Mouse (Mus musculus) lung, postnatal 25 days (tissue): ENCODE measurements around the gene Astn1.

ENCODE experiments used
- DNase-seq: peaks from one replicate; pipeline ENCODE4 v3.0.0; 2022; ENCODE audit warnings: low spot score

Gene Astn1

GRCm38 (mm10) chr1:158617943-158618342, 255.9 kb downstream of the Astn1 start:
- no peak for DNase-seq

DNA sequence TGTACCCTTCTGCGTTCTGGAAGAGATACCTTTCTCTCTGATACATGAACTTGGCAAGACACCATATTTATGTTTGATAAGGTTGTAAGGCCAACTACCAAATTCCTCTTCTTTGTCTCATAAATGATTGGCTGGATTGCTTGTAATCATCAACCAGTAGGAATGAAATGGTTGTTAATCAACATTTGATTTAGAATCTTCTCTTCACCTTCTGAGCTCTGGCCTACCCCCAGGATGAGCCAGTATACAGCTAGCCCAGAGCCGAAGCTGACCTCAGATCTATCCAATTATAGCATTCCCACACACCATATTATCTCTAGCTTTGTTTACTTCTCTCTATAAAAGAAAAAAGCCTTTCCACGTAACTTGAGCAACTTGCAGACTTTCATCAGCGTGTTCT, 270.9 kb downstream of the Astn1 start:
- no peak for DNase-seq

GRCm38 (mm10) chr1:158633441-158633840, 271.4 kb downstream of the Astn1 start:
- no peak for DNase-seq

- no peak for DNase-seq
Measured at GRCm38 (mm10) chr1:158641306-158641705, 279.2 kb downstream of the Astn1 start.

DNA sequence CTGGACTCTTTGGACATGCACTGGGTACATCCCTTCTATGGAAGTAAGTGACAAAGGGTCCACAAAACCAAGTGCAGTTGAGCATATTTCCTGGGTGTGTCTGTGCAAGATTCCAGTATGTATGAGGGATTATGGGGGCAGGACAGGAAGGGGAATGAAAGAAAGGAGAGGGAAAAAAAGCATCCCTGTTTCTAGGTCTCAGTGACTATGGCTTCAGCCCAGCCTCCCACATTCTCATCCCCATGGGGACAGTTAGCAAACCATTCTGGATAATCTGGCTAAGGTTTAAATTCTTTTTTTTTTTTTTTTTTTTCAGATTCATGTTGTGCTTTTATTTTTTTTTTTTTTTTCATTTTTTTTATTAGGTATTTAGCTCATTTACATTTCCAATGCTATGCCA, 280.2 kb downstream of the Astn1 start:
- DNase-seq, result no peak

GRCm38 (mm10) chr1:158652799-158653198, 290.7 kb downstream of the Astn1 start:
- DNase-seq, result no peak

DNA sequence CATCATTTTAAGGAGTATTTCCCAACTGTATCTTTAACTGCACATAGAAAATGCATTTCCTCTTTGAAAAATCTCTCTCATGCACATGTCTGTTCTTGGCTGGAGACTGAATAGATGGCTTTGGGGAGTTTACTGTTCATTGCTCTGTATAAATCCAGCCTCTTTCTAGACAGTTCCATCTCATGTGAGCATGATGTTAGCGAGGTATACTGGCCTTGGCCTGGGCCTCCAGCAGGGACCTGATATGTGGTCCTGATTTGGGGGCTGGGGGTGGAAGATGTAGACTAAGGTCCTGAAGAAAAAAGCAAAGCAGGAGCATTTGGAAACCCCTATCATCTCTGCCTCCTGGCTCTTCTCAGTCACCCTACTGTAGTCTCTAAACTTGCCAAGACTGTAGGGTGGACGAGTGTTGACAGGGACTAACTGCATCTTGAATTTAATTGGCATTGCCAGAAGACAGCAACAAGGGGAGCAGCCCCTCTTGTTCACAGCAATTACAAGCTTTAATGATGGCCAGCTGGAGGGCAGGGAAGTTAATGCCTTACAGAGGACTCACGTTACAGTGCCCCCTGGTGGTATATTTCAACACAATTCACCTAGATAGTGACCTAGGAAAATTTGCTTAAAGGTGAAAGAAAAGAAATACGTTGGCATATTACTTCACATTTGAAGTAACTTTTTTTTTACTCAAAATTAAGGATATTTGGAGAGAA, 291.9 kb downstream of the Astn1 start:
- DNase-seq, result no peak

DNA sequence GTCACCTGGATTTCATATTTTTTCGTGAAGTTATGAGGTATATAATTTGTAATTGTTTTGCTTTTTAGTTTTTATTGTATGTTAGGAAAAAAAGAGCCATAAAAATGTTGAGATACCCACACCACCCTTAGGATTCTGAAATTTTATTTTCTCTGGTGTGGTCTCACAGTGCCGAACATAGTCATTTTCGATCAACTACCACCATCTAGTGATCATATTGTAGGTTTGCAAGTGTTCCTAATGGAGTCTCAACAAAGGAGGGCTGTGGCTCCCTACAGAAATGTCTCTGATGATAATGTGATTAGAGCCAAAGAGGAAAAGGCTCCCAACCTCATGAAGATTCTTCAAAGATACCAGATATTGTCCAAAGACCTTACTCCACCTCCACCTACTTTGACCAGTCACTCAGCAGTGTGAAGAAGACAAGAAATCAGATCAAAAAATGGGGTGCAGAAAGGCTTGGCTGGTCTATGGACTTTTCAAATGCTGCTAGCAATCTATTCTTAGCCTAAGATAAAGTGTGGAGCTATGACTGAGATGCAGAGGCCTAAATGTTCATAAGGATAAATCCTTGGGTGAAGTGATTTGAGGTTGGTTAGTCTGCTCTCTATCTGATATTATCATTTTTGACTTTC, 292.6 kb downstream of the Astn1 start:
- DNase-seq, result no peak

DNA sequence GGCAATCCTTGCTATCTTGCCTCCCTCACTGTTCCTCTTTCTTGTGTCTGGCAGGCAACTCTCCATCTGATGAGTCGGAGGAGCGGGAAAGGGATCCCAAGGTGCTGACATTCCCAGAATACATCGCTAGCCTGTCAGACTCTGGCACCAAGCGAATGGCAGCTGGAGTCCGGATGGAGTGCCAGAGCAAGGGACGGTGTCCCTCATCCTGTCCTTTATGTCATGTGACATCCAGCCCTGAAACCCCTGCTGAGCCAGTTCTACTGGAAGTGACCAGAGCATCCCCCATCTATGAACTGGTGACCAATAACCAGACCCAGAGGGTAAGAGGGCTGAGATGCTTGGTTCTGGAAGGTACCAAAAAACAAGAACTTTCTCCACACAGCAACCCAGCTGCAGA, 294.9 kb downstream of the Astn1 start:
- DNase-seq, result no peak

- no peak for DNase-seq
Measured at GRCm38 (mm10) chr1:158666001-158666400, 303.9 kb downstream of the Astn1 start.

DNA sequence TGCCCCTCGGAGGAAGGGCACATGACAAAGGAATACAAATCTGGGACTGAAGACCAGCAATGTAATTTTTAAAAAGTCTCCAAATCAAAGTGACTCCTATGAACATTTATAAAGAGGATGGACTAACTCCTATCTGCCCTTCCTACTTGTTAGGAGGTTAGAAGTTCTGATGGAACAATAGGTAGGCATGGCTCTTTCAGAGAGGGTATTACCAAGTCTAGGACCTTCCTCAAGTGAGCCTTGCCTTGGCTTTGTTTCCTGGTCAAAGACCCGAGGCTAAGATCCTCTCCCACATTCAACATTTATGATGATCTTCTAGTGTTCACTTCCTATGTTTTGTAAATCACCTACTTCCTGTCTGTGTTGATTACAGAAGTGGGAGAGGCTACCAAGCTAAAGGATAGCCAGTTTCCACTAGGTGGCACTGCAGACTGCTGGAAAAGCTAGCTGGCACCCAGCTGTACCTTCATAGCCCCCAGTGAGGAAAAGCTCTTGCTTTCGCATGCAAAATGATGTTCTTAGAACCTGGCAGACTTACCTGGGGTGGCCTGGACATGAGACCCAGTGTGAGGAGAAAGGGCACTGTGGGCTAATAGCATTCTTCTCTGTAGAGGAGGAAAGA, 308.0 kb downstream of the Astn1 start:
- DNase-seq, result peak; percentile 66

- no peak for DNase-seq
Measured at GRCm38 (mm10) chr1:158687726-158688125, 325.7 kb downstream of the Astn1 start.

DNA sequence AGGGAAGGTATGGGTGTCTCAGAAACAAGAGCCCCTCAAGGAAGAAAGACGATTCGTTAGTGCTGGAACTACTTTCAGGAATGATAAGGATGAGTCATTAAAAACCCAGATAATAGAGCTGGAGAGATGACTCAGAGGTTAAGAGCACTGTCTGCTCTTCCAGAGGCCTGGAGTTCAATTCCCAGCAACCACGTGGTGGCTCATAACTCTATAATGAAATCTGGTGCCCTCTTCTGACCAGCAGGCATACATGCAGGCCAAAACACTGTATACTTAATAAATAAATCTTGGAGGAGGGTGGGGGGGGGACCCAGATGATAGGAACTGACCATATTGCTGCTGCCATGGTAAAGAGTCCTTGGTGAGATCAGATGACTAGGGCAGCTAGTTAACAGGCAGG, 335.4 kb downstream of the Astn1 start:
- DNase-seq, result no peak

DNA sequence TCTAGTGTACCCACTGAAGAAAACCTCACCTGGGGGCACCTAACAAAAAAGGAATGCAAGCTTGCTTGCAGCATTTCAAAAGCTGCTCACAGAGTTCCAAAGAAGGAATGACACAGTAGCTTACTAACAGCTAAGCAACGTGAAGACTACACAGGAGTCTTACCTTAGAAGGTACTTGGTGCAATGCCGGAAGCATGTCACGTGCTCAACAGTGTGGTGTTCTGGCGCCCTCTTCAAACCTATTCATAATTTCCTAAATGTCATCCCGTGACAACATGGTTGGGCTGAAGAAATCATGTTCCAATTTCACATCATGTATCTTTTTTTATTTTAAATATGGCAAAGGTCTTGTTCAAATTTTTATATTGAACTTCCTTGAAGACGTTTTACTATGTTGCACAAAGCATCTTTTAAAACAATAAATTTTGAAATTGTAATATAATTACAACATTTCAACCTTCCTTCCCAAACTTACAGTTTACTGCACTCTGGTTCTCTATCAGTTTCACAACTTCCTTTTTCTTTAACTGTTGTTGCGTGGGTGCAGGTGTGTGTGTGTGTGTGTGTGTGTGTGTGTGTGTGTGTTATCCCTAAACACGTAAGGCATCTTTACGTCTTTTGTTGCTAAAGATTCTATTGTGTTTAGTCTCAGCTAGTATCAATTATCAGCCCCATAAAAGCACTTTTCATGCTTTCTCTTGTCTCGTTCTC, 335.9 kb downstream of the Astn1 start:
- no peak for DNase-seq

DNA sequence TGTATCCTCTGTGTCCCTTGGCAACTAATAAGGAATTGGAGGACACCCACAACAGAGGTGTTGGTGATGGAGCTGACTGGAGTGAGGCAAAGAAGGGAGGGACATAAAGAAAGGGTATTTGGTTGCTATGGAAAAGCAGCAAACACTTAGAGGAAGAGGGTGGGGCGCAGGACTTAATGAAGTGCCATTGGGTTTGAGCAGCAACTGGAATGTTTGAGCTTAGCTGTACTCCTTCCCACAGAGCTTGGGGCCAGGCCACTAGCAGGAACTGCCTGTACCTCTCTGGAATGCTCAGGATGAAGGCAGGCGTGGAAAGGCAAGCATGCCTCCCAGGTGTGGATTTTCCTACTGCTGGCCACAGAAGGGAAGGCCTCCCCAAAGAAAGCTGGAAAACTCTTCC, 337.2 kb downstream of the Astn1 start:
- peak; percentile 67 for DNase-seq

DNA sequence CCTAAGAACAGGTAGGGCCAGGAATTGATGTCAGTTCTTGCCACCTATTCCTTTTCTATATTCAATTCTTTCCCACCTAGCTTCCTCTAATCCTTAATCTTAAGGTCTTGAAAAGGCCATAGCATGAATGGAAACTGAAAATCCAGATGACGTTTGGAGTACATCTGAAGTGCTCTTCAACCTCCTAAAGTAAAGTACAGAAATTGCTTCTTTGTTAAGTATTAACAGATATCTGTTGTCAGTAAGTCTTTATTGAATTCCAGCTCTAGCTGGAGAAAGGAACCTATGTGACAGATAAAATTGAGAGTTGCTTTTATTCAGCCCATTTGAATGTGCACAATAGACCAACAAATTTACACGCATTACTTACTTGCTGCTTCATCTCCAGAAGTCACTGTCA, 338.1 kb downstream of the Astn1 start:
- DNase-seq, result peak; percentile 1

GRCm38 (mm10) chr1:158701336-158701735, 339.3 kb downstream of the Astn1 start:
- DNase-seq, result no peak

DNA sequence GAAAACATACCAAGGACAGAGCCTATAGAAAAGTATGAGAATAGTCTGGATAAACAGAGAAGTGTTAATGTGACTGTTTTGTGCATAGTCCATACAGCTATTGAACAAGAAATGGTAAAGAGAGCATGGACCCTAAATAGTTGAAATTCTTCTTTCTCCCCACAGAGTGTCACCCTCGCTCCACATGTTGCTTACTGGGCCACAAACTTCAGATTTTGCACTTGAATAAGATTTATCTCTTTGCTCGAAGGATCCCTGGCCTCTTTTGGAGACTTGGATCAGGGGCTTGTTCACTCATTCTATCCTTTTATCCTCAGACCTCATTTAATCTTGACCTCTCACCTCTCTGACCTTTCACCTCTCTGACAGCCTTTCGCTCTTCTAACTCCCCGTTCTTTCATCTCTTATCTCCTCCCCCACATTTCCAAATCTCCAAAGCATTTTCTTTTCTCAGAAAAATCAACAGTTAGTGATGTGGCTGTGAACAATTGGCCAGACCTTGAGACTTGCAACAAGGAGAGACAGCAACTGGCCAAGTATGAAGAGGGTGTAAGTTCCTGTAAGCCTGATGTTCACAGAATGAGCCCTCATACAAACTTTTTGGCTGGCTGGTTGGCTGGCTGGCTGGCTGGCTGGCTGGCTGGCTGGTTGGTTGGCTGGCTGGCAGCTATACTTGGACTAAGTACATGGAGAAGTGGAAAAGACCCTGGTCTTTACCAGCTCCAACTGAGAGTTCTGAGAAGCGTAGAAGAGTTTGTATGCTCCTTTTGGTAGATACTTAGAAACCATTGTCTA, 351.4 kb downstream of the Astn1 start:
- DNase-seq, result peak; percentile 16

DNA sequence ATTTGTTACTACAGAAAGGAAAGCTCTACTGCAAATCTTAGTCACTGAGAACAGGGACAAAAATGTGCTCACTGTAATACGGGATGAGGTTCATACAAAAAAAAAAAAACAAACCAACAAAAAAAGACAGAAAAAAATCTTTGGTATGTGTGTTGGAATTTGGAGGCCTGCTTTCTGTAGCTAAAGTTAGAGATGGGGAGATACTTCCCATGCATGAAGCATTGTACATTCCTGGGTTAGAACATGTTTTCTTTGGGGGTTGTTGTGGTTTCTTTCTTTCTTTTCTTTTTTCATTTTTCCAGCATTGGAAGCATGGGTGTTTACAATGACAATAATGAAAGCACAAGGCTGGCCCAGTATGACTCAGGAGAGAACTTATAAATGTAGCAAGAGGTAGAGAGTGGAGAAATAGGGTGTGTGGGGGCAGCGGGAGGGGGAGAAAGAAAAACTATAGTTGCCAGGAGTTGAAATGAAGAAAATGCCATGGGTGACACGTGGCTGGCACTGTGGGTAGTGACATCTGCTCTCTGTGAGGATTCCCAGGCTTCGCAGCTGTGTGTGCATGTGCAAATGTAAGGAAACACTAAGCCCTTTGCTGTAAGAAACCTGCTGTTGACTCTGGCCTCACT, 370.9 kb downstream of the Astn1 start:
- DNase-seq, result no peak

- no peak for DNase-seq
Measured at GRCm38 (mm10) chr1:158739132-158739919, 377.3 kb downstream of the Astn1 start.
